Mouse (Mus musculus) liver, embryonic 14.5 days (tissue): ENCODE data around the gene Zfp423.

Experiments used
- CTCF ChIP-seq: IDR thresholded peaks from 2 replicates; pipeline ENCODE4 v1.5.1; 2016; ENCODE audit warnings: antibody characterized with exemption, low read depth, control low read depth
- EP300 ChIP-seq: IDR thresholded peaks from 2 replicates; pipeline ENCODE4 v1.6.1; 2016; ENCODE audit warnings: antibody characterized with exemption, low read depth

DNA sequence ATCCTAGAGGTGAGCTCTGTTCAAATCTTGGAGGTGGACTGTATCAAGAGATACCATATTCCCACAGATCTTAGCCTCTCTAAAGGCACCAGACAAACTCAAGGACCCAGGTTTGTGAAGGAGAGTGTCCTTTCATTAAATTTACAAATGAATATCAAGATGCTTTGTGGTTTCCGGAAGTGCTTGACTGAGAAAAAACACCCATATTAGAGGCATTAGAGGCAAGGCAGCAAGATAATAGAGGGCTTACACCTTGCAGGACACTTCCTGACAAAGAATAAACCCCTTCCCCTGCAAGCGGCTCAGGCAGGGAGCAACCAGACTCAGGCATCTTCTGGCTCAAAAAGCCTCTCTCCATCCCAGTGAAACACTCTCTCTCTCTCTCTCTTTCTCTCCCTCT, 78.3 kb downstream of the Zfp423 start:
- TF ChIP-seq CTCF (no peak), EP300 (no peak)
